Mouse (Mus musculus) adrenal gland, postnatal 14 days (tissue): Measurements from ENCODE around the gene Rai1. TPM values are rescaled to one million over a fixed set of nuclear protein-coding genes. Genes with fewer than 3 reads are reported as not detected.

ENCODE experiments used
- DNase-seq: peaks from one replicate; pipeline ENCODE4 v3.0.0; 2021; ENCODE audit warnings: mixed read lengths
- total RNA-seq: library from RNA; stranded (reverse); gene quantifications from 2 replicates; pipeline ENCODE4 v1.2.3, GENCODE M21; 2021

Gene Rai1
- total RNA-seq, 1 experiment from 2014 or later = 38.8 TPM

- DNase-seq = no peak
These were observed 9.7 kb upstream of the Rai1 start for GRCm38 (mm10) chr11:60094909-60095810.

DNA sequence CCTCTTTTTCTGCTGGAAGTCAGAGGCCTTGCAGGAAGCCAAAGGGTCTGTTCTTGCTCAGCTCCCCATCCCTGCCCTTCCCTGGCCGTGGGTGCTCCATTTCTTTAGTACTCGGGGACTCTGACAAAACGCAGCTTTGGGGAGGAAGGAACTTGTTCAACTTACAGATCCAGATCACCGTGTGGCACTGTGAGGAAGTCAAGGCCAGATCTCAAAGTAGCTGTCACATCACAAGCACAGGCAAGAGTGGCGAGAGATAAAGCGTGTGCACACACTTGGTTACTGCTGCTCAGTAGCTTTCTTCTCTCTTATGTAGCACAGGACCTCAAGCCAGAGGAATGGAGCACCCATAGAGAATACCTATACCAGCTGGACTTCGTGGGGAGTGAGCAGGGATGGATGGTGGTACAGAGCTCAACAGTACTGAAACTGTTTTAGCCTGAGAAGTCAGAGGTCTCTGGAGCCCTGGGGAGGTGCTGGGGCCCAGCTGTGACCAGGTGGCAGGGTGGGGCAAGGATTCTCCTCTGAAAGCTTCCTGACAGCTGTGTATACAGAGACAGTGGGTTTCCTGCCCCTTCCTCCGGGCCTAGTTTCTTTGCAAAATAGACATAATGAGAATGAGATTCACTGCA lies 5.1 kb upstream of the Rai1 start:
- DNase-seq = no peak

GRCm38 (mm10) chr11:60100827-60101555 lies 3.8 kb upstream of the Rai1 start:
- DNase-seq = no peak

DNA sequence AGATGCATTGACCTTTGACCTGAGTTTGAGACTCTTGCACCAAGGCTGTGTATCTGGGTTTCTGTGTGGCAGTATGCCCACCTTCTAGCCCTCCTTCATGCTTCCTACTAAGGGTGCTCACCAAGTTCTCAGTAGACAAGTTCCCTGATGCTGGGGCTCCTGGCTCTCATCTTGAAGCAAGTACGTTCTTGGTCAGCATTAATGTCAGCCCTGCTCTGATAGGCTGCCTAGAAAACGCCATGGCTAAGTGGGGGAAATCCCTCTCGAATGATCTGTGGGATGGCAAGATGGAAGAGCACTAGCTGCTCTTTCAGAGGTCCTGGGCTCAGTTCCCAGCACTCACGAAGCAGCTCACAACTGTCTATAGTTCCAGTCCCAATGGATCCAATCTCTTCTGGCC lies 2.8 kb upstream of the Rai1 start:
- no peak for DNase-seq

GRCm38 (mm10) chr11:60102664-60103063 lies 2.1 kb upstream of the Rai1 start:
- no peak for DNase-seq

DNA sequence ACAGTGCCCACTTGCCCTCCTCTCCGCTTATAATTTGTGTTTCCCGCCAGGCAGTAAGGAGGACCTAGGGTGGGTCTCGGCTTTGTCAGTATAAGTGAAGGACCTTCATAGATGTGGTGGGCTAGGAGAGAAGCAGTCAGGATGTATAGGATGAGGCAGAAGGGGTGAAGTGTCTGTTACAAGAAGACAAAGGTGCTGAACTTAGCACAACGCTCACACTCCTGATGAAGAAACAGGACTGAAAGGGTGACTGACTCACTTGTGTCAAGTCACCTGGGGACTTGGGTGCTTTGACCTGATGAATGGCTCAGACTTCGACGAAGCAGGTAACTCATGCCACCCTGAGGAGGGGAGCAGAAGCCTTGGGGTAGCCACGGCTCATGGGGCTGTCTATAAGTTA lies 1.2 kb upstream of the Rai1 start:
- DNase-seq = no peak

DNA sequence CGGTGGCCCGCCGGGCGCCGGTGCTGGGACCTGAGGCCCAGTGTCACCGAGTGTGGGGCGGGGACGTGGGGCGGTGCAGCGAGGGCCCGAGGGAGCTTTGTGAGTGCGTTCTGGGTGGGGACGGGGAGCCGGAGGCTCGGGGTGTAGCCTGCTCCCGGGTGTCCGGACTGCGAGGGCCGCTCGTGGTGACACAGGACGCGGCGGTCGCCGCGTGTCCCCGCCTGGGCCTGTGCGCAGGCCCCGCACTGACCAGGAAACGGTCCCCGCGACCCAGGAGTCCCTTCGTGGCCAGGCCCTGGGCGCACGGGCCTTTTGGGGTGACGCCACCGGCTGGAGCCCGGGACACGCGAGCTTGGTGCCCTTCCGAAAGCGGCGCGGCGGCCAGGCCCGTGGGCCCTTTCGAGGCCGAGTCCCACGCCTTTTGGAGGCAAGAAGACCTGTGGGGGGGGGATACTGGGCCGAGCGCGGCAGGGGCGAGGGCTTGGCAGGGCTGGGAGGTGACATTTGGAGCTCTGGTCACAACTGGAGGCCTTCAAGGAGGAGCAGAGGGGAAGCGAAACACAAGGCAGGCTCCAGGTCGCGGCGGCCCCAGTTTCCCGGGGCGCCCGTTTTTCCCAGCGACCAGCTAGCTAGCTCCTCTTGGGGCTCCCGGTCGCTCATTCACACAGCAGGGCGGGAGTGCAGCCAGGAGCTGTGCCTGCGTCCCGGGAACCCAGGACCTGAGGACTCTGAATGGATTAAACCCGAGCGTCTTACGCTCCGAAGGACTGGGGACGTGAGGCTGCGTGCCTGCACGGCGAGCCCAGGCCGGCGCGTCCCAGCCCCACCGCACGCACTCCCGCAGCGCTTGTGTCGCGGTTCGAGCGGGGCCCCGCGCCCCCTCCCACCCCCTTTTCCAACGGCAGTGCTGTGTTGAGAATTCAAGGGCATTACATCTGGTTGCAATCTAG lies 1.1 kb downstream of the Rai1 start:
- DNase-seq = peak; percentile 87

DNA sequence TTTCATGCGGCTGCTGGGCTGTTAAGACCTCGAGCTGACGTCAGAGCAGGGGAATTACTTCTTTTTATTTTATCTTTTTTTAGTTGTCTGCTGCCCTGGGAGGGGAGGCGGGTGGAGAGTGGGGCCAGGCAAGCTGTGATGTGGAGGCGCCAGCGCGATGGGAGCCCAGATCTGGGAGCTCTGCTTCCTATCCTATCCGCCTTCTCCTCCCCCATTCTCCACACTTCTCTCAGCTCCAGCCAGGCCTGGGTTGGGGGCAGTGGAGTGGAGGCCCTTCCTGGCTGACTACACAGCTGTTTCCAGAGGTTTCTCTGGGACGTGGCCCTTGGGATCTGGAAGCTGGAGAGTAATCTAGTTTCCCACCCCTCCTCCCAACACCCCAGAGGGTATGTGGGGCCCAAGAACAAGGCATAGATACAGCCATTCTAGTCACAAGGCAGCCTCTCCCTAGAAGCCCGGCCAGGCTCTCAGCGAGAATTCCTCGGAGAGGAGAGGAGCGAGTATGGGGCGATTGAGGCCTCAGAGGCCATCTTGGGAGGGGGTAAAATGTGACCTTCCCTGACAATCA lies 1.8 kb downstream of the Rai1 start:
- peak; percentile 72 for DNase-seq

- no peak for DNase-seq
These were observed 2.6 kb downstream of the Rai1 start for GRCm38 (mm10) chr11:60107449-60107848.

GRCm38 (mm10) chr11:60108631-60109172 lies 3.9 kb downstream of the Rai1 start:
- peak; percentile 65 for DNase-seq

DNA sequence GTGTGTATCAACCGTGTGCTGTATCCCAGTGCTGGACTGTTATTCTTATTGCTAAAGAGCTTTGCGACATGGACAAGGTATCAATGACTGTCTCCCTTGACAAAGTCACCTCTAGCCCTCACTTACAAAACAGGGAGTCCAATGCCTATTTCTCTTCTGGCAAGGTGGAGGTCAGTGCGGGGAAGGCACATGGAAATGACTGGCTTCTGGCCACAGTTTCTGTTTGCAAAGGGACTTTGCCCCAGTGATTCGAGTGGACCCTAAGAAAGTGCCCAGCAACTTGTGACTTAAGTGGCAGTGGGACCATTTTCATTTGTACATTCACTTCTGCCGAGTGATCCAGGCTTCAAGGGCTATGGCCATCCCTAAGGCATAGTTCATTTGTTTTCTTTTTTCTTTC lies 5.6 kb downstream of the Rai1 start:
- no peak for DNase-seq

GRCm38 (mm10) chr11:60111576-60111975 lies 6.8 kb downstream of the Rai1 start:
- DNase-seq = no peak

- DNase-seq = no peak
These were observed 8.8 kb downstream of the Rai1 start for GRCm38 (mm10) chr11:60113624-60114023.

GRCm38 (mm10) chr11:60114296-60115023 lies 9.6 kb downstream of the Rai1 start:
- peak; percentile 60 for DNase-seq

- peak; percentile 97 for DNase-seq
These were observed 10.3 kb downstream of the Rai1 start for GRCm38 (mm10) chr11:60115024-60115538.

DNA sequence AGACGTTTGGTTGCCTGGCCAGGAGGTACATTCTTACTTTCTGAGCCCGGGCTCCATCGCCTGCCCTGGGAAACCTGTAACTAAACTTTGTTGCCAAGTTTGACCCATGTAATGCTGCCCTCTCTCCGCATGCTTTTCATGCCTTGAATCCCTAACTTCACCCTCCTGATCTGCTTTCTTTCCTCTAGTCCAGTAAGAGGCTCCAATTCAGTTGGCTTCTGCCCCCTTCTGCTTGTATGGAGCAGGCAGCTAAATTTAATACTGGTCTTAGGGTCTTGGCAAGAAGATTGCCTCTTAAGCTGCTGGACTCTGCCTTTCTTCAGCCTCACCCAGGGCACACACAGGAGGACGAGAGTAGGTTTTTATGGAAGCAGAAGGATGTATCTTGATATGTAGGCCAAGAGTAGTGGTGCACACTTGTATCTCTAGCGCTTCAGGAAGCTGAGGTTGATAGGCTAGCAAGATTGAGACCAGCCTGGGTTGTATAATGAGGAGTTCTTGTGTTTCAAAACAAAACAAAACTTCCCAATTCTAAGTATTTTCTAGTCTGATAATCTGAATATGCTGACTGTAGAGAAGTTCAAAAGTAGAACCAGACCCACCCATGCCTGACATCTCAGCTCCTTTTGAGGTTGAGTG lies 10.9 kb downstream of the Rai1 start:
- no peak for DNase-seq

DNA sequence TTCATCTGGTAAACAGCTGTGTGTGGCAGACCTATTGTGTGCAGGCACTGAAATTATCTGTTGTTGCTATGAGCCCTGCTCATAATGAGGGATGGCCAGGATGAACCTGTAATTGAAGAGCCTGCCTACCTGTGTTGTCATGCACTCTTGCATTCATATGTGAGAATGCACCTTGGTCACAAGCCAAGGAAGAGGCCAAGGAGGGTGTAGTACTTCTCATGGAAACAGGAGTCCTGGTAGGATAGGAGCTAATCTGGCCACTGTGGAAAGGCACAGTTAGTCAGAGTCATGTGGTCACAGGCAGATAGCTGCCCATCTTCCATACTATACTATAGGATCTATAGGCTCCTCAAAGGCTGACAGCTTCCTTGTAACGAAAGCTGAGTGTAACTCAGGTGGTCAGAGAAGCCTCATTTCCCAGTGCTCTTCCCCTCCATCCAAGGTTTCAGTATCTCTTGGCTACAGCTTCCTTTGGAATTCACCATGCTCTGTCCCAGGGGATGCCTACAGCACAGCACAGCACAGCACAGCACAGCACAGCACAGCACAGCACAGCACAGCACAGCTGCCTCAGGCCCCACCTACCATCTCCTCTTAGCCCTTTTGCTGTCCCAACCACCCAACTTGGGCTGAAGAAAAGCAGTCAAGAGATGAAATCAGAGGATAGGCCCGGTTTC lies 15.9 kb downstream of the Rai1 start:
- DNase-seq = no peak

DNA sequence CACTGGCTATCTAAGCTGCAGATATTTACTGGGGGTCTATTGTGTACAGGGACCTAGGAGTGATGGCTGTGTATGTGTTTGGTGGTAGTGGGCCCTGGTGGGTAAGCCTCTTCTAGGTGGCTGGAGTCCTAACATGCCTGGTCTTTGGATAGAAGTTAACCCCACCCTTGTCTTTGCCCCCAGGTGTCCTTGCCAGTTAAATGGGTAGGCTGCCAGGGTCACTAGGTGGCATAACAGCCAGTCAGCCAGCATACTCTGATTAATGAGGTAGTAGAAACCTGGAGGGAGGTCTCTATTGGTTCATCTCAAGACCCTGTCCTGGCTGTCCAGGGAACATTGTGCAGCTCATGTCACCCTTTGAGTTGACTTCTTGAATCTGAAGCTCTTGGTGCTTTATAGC lies 17.8 kb downstream of the Rai1 start:
- DNase-seq = no peak

- no peak for DNase-seq
These were observed 22.2 kb downstream of the Rai1 start for GRCm38 (mm10) chr11:60127048-60127447.
